Mouse (Mus musculus): ENCODE data around the gene Deaf1.

GRCm38 (mm10) chr7:141336296-141336695, 8.8 kb upstream of the Deaf1 start:
- TF ChIP-seq CTCF (IDR thresholded peaks at IDR 0.05) (no peak), POLR2A (IDR thresholded peaks at IDR 0.05; ENCODE audit: insufficient read depth, low read depth, low read length) (no peak)

All from heart, adult 2 months (tissue).